Mouse (Mus musculus) intestine, embryonic 16.5 days (tissue): ENCODE results near the gene Cdh4. TPM values are rescaled to one million over a fixed set of nuclear protein-coding genes. Genes with fewer than 3 reads are reported as not detected.

Experiments
- ATAC-seq: fragments of 200-750 bp; cut with Nextera tagmentation; 2 replicates; pipeline ENCODE4 v1.8.0; 2017; ENCODE audit warnings: moderate TSS enrichment, moderate library complexity
- H3K27ac ChIP-seq: fragments of 300-500 bp; sonication (generic); 2 replicates; pipeline ENCODE4 v1.5.1; 2014; ENCODE audit warnings: mild to moderate bottlenecking, low read length
- H3K27me3 ChIP-seq: fragments of 300-500 bp; sonication (generic); replicated peaks from 2 replicates; pipeline ENCODE4 v1.6.1; 2014; ENCODE audit warnings: low read length, control low read depth, mixed read lengths; ENCODE audit not compliant: control insufficient read depth, insufficient read depth
- H3K36me3 ChIP-seq: fragments of 300-500 bp; sonication (generic); 2 replicates; pipeline ENCODE4 v1.6.1; 2014; ENCODE audit warnings: low read length, control low read depth; ENCODE audit not compliant: control insufficient read depth, insufficient read depth
- H3K4me1 ChIP-seq: fragments of 300-500 bp; sonication (generic); 2 replicates; pipeline ENCODE4 v1.6.1; 2014; ENCODE audit warnings: low read length, control low read depth, mixed read lengths; ENCODE audit not compliant: control insufficient read depth, insufficient read depth
- H3K4me2 ChIP-seq: fragments of 300-500 bp; sonication (generic); 2 replicates; pipeline ENCODE4 v1.6.1; 2014; ENCODE audit warnings: low read depth, low read length, control low read depth
- H3K4me3 ChIP-seq: fragments of 300-500 bp; sonication (generic); 2 replicates; pipeline ENCODE4 v1.5.1; 2014; ENCODE audit warnings: mild to moderate bottlenecking, low read length
- H3K9ac ChIP-seq: fragments of 300-500 bp; sonication (generic); 2 replicates; pipeline ENCODE4 v1.6.1; 2014; ENCODE audit warnings: low read depth, low read length
- H3K9me3 ChIP-seq: fragments of 300-500 bp; sonication (generic); 2 replicates; pipeline ENCODE4 v1.6.1; 2016; ENCODE audit warnings: low read length, control low read depth; ENCODE audit not compliant: control insufficient read depth
- whole genome bisulfite sequencing: fragments of 180-500 bp; shearing (Covaris S2); extraction: QIAGEN DNeasy Blood & Tissue Kit; methylation state at CpG from one replicate; pipeline ENCODE4 v1.1.7; 2014; 5-methylcytosine and 5-hydroxymethylcytosine counted together
- polyA plus RNA-seq: library from polyadenylated mRNA; unstranded; fragments of >200 nt; fragmentation: Nextera tagmentation; extraction: Ambion mirVana; gene quantifications from 2 replicates; pipeline ENCODE4 v1.2.1, GENCODE M21; 2015

The Cdh4 gene
- polyA plus RNA-seq, 1 experiment from 2014 or later = 2.2 TPM

GRCm38 (mm10) chr2:179931741-179932140, 489.5 kb downstream of the Cdh4 start:
- no peak for ATAC-seq
- H3K4me2 ChIP-seq = no peak overlapping the region
- H3K9me3 ChIP-seq = no peaks in the 10 kb centered on the region
- H3K9ac ChIP-seq = no peak overlapping the region
- no peaks in the 10 kb centered on the region for H3K4me1 ChIP-seq
- no peak overlapping the region for H3K4me3 ChIP-seq
- no peak overlapping the region for H3K27ac ChIP-seq
- WGBS = 88% methylated on average over 16 of the region's 16 CpGs
- no peaks in the 10 kb centered on the region for H3K27me3 ChIP-seq
- peaks cover 8% of the 10 kb centered on the region; the same call in 1 of the 2 replicates for H3K36me3 ChIP-seq

- Histone ChIP-seq H3K4me1 (no peaks in the 10 kb centered on the region), H3K4me2 (no peak overlapping the region), H3K36me3 (peaks cover 8% of the 10 kb centered on the region; the same call in 1 of the 2 replicates), H3K27ac (no peak overlapping the region), H3K9me3 (no peaks in the 10 kb centered on the region), H3K27me3 (no peaks in the 10 kb centered on the region), H3K9ac (no peak overlapping the region), H3K4me3 (no peak overlapping the region)
- no peak for ATAC-seq
- WGBS = 80% methylated on average over 3 of the region's 3 CpGs
Observed at GRCm38 (mm10) chr2:179934165-179934564, 491.9 kb downstream of the Cdh4 start.

GRCm38 (mm10) chr2:179937091-179937490, 494.9 kb downstream of the Cdh4 start:
- H3K36me3 ChIP-seq = peaks cover 5% of the 10 kb centered on the region; the same call in 1 of the 2 replicates
- no peak overlapping the region for H3K27ac ChIP-seq
- no peak overlapping the region for H3K4me3 ChIP-seq
- H3K27me3 ChIP-seq = no peaks in the 10 kb centered on the region
- H3K4me2 ChIP-seq = no peak overlapping the region
- no peak overlapping the region for H3K9ac ChIP-seq
- H3K9me3 ChIP-seq = no peaks in the 10 kb centered on the region
- 68% methylated on average over 4 of the region's 4 CpGs for WGBS
- ATAC-seq = no peak
- H3K4me1 ChIP-seq = no peaks in the 10 kb centered on the region

GRCm38 (mm10) chr2:179941696-179942095, 499.5 kb downstream of the Cdh4 start:
- Histone ChIP-seq H3K9ac (no peak overlapping the region), H3K27me3 (no peaks in the 10 kb centered on the region), H3K4me1 (no peaks in the 10 kb centered on the region), H3K27ac (no peak overlapping the region), H3K36me3 (no peaks in the 10 kb centered on the region), H3K9me3 (no peaks in the 10 kb centered on the region), H3K4me3 (no peak overlapping the region), H3K4me2 (no peak overlapping the region)
- no peak for ATAC-seq
- 93% methylated on average over 1 of the region's 1 CpGs for WGBS

GRCm38 (mm10) chr2:179945051-179945450, 502.8 kb downstream of the Cdh4 start:
- H3K36me3 ChIP-seq = no peaks in the 10 kb centered on the region
- no peaks in the 10 kb centered on the region for H3K27me3 ChIP-seq
- no peak overlapping the region for H3K4me3 ChIP-seq
- ATAC-seq = 0 out of 2 replicates have a peak, but pooled peaks have one; percentile 29
- 46% methylated on average over 4 of the region's 4 CpGs for WGBS
- no peak overlapping the region for H3K4me2 ChIP-seq
- H3K27ac ChIP-seq = no peak overlapping the region
- peaks cover 15% of the 10 kb centered on the region for H3K4me1 ChIP-seq
- H3K9me3 ChIP-seq = no peaks in the 10 kb centered on the region
- no peak overlapping the region for H3K9ac ChIP-seq

- Histone ChIP-seq H3K36me3 (no peaks in the 10 kb centered on the region), H3K4me1 (peaks cover 20% of the 10 kb centered on the region), H3K27ac (no peak overlapping the region), H3K9ac (no peak overlapping the region), H3K4me3 (no peak overlapping the region), H3K9me3 (no peaks in the 10 kb centered on the region), H3K4me2 (no peak overlapping the region), H3K27me3 (no peaks in the 10 kb centered on the region)
- ATAC-seq = no peak
- 85% methylated on average over 6 of the region's 6 CpGs for WGBS
Observed at GRCm38 (mm10) chr2:179946496-179946895, 504.3 kb downstream of the Cdh4 start.

- no peaks in the 10 kb centered on the region for H3K36me3 ChIP-seq
- no peak for ATAC-seq
- H3K4me1 ChIP-seq = peaks cover 28% of the 10 kb centered on the region
- H3K4me3 ChIP-seq = no peak overlapping the region
- H3K4me2 ChIP-seq = no peak overlapping the region
- no peaks in the 10 kb centered on the region for H3K27me3 ChIP-seq
- no peak overlapping the region for H3K9ac ChIP-seq
- whole genome bisulfite sequencing = 50% methylated on average over 5 of the region's 5 CpGs
- H3K27ac ChIP-seq = no peak overlapping the region
- no peaks in the 10 kb centered on the region for H3K9me3 ChIP-seq
Observed at GRCm38 (mm10) chr2:179947607-179948006, 505.4 kb downstream of the Cdh4 start.

GRCm38 (mm10) chr2:179948820-179949219, 506.6 kb downstream of the Cdh4 start:
- no peak overlapping the region for H3K9ac ChIP-seq
- no peak overlapping the region for H3K27ac ChIP-seq
- peaks cover 32% of the 10 kb centered on the region for H3K4me1 ChIP-seq
- no peak overlapping the region for H3K4me3 ChIP-seq
- H3K9me3 ChIP-seq = no peaks in the 10 kb centered on the region
- H3K36me3 ChIP-seq = no peaks in the 10 kb centered on the region
- H3K27me3 ChIP-seq = no peaks in the 10 kb centered on the region
- no peak overlapping the region for H3K4me2 ChIP-seq
- ATAC-seq = no peak
- WGBS = 80% methylated on average over 5 of the region's 5 CpGs
